Mouse (Mus musculus) cerebellum, postnatal 10 days (tissue): ENCODE results near the gene Mrps25.
A peak's percentile ranks its signal among the peaks of the same experiment; 100 is the strongest.

Source experiments
- DNase-seq, 2 experiments: peaks; one replicate each; pipeline ENCODE4 v3.0.0; 2021; ENCODE audit warnings: mixed read lengths in 2 of 2

Mrps25 gene

DNA sequence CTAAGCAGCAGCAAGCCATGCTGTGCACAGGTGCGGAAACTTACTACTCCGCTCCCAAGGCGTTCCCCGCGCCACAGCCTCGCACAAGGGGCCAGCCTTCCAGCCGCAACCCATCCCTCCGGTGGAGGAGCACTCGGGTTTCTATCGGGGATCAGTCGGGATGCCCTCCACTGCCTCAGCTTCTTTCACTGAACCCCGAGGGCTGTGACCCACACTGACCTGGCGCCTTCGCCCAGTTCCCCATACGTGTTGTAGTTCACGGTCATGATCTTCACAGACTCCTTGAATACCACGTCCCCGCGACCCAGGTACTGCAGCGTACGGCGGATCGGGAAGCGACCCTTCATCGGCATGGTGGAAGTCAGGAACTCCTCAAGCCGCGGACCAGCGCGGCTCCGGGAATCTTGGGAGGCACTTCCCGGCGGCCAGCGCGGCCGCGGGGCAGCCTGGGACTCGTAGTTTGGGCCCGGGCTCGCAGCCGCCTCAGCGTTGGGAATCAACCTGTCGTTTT, at the start of gene Mrps25:
TSS of gene Mrps25 (minus strand) at position 413 of the 511 bp plus-strand sequence.
- peak; percentile 83 to 87 for DNase-seq

DNA sequence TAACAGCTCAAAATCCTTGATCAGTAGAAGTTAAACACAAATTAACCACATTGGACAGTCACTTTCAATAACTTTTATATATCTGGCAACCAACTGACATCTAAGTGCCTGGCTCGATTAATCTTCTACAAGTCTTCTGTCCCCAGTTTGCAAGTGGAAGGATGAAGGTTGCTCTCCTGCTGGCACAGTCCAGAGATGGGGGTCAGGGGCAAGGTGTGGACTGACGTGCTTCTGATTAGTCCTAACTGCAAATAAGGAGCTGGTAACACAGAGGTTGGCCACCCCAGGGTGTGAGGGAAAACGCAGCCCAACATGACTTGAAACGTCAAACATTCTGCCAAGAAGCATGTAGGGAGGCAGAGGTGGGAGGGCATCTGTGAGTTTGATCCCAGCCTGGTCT, 47.9 kb upstream of the Mrps25 start:
- DNase-seq = no peak

DNA sequence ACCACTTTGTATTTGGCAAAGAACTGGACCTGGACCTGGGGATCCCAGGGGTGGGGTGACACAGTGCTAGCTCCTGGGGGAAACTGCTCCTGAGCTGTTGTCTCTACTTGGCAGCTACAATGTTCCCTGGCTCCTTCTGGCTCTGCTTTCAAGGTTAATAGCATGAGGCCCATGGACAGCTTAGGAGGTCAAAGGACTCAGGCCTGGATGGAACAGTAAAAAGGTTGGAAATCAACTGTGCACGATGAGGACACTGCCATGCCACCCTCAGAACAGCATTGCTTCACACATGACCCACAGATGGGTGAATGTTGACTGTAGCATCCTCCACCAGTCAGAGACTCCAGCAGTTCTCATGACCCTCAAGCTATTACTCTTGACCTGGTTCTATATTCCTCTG, 47.5 kb upstream of the Mrps25 start:
- no peak for DNase-seq

DNA sequence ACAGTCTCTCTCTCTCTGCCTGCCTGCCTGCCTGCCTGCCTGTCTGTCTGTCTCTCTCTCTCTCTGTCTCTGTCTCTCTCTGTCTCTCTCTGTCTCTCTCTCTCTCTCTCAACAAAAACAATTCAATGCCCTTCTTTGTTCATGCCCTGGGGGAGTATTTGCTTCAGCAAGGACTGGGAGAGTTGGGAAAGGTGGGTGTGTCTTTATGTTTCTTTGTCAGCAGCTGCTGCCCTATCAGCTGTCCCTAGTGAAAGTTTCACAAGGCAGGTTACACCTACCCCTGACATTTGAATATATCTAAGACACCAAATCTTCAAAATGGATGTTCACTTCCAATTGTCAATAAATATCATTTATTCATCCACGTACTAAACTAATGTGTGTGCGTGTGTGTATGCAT, 45.8 kb upstream of the Mrps25 start:
- no peak for DNase-seq

DNA sequence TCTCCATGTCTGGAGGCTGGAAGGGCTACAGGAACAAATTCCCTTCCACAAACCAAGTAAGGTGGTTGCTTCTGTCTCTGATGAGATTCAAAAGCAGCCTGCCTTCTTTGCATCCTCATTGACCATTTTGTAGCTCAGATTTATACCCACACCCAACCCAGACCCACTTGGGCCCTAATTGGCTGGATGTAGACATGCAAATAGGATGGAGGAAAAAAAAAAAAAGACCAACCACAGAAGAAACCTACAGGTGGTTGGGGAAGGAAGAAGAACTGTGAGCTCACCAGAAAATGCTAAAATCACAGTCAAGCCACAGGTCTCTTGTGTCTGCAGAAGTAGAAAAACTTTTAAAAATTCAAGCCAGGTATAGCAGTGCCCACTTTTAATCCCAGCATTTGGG, 45.3 kb upstream of the Mrps25 start:
- DNase-seq = no peak

DNA sequence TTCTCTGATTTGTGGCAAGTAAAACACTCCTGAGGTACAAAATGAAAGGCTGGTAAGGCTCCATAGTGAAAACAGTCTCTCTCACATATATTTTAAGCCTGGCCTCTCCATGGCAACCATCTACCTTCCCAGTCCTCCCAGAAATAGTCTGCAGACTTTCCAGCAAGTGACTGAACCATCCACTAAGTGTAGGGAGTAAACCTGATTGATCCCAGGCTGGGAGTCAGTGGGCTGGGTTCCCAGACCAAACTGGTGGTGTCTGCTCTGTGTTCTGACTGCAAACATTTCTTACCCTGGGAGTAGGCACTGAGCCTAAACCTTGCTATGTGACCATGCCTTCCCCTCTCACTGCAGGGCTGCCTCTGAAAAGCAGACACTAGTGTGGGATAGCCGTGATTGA, 41.1 kb upstream of the Mrps25 start:
- DNase-seq = peak; percentile 48 to 73

DNA sequence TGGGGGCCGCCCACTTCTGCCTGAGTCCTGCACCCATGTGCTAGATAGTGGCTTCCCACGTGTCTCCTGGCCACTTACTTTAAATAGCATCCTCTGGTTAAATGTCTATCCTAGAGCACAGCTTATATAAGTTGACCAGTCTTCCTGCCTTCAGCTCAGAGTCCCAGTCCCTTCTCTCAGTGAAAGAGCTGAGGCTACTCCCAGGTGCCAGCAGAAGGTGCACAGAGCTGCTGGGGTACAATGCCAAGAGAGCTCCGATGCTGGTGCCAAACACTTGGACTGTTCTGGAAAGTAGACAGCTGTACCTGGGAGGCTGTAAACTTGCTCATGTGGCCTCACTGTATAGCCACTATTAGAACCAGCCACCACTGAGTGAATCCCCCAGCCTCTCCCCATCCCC, 38.2 kb upstream of the Mrps25 start:
- no peak for DNase-seq

DNA sequence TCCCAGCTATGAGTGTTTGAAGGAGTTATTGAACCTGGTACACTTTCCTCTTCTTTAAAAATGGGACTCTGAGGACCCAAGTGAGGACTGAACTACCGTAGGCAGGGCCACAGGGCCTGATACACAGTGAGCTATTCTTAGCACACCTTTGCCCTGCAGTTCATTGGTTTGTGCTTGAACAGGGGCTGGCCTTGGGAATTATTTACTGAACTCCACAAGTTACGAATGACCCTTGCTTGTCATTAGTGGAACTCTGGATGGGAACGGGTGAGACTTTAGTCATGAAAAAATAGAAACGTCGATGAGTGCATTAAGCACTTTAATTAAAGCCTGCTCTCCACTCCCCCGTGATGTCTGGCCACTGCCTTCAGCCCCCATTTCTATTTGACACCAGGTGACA, 37.8 kb upstream of the Mrps25 start:
- DNase-seq = no peak

DNA sequence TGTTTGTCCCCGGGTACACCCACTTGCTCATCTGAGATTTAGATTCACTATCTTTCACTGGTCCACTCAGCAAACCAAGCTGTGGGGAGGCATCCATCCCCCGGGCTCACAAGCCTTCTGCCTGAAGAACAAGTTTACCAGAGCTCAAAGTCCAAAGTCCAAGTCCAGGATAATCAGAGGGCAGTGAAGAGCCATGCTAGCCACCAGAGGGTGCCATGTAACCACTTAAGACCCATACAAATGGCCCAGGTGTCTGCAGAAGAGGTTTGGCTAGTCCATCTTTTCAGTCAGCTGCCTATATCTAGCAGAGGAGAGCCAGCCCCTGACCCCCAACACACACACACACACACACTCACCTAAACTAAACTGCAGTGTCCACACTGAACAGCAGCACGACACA, 35.6 kb upstream of the Mrps25 start:
- peak; percentile 79 for DNase-seq

DNA sequence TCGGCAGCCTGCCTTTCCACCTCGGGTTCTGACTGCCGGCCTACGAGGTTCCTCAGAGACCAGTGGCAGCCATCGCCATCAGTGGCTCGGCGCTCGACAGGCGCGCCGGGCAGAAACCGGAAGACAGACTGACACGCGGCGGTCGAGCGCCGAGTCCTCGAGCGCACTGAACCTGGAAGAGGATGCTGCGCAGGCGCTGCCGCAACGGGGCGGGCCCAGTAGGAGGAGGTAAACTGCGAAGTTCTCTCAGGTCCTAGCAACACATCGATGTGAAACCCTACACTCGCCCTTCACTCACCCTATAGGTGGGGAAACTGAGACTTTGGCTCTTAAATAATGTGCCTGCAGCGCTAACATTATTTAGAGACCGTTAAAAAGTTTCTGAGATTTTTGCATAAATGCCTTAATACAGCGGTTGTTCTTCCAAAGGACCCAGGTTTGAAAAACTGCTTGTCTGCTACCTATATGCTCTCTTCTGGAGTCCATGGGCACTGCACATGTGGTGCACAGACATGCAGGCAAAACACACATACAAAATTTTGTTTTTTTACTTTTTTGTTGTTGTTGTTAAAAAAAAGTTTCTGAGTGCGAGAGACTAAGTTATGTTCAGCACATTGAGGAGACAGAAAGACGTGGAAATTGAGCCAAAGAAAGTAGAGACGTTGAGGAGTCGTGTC, 31.1 kb upstream of the Mrps25 start, which contains the start of gene Rbsn:
TSS of gene Rbsn (minus strand) at position 153 of the 677 bp plus-strand sequence.
- DNase-seq = peak; percentile 90 to 94

DNA sequence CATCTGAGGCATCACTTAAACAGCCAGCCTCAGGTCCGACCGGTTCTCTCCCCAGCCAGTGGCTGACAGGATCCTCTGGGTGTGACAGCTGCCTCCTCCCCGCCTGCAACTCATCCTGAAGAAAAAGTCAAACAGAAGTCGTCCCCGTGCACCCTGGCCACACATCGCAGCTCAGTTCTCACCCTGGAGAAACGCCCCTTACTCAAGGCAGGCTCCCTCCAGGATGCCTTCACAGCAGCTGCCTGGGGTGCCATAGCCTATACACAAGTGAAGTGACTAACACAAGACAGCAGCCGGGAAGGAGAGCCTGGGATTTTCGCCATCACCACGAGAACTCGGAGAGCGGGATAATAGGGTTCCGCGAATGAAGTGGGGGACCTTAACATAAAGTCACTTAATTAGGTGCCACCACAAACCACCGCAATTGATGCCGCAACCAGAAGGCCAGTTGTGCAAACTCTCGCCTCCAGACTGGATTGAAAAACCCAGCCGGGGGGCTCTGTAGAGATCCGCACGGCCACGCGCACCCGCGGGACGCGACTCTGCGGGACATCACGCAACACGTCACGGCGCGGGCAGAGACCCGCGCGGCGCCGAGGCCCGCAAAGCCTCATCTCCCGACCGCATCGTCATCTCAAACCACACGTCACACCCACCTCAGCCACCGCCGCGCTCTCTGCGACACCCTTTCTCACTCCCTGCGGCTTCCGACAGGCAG, 30.4 kb upstream of the Mrps25 start:
- DNase-seq = peak in 1 of 2 experiments; percentile 13

DNA sequence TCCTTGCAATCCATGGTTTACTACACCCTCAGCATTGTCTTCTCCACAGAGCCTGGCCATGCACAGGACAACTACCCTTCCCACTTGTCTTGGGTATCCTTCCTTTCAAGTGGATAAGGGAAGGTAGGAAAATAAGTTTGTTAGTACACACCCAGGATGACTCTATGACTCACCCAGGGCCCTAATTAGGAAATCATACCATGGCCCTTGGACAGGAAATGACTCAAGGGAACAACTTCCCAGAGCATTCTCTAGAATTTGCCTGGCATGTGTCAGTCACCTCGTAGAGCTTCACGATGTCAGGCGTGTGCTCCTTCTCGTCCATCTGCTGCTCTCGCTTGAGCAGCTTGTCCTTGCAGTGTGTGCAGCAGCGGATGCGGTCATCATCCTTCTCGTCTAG, 15.6 kb upstream of the Mrps25 start:
- DNase-seq = no peak

DNA sequence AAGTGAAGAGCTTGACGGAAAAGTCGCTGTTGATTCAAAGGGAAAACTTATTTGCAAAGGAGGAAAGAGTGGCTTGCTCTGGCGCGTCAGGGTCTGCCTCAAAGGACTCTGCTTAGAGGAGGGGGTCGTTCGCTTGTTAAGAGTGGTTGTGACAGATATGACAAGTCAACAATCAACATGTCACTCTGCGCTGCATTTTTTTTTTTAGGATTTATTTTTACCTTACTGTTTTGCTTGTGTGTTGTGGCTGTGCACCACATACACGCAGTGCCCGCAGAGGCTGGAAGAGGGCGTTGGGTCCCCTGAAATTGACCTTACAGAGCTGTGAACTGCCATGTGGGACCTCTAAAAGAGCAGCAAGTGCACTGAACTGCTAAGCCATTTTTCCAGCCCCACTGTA, 345 bp upstream of the Mrps25 start:
- no peak for DNase-seq

DNA sequence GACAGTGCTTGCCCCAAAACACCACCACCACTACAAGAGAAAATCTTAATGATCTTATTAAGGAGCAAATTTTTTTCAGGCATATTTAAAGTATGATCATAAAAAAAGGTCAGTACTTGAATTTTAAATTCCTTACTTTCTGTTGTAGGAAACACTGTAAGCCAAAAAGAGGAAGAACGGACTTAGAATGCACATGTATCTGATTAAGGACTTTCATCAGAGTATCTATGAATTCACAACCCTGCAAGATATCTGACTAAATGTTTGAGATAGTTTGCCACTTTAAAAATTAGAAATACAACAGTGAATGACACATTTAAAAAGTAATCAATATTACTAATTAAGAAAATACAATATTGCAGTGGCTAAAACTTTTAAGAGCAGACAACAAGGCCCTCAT, 7.4 kb downstream of the Mrps25 start:
- no peak for DNase-seq

DNA sequence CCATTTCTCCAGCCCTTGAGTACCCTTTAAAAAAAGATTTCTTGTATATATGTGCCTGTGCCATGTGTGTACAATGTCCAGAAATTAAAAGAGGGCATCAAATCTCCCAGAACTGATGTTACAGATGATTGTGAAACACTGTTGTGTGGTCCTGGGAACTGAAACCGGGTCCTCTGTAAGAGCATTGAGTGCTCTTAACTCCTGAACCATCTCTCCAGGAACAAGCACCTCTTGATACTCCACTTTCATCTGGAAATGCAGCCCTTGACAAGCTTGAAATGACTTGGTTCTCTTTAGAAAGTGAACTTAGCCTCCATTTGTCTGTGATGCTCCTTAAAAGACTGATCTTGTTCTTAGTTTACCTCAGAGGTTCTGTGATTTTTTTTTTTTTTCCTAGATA, 21.1 kb downstream of the Mrps25 start:
- no peak for DNase-seq

DNA sequence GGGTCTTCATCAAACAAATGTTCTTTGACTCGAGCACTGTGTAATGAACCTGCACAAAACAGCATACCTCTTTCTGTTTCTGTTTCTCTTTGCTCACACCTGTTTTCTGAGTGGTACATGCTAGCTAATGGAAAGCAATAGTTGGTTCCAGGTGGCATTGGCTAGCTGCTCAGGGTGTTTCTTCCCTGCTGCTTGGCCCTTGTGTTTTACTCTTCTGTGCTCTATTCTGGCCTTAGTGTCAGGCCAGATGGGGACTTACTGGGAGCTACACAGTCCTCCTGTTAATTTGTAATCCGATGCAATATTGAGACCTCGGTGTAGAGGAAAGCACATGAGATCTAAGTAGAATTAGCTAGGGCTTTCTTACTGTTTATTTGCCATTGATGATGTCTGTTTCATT, 25.0 kb downstream of the Mrps25 start:
- peak; percentile 17 to 32 for DNase-seq

DNA sequence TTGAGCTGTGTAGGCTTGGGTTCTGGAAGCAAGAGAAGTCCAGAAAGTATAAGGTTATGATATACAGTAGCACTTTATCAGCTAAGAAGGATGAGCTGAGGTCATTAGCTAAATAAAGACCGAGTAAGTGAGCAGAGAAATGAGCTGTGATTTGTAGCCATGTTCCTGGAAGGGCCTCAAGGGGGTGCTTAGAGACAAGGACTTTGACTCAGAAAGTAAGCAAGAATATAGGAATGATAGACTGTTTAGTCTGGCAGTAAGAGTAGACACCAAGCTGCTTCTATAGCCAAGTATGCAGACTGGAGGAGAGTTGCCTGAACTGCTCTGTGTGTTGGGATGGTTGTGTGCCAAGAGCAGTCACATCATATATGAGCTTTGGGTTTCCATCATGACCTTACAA, 30.1 kb downstream of the Mrps25 start:
- DNase-seq = no peak

DNA sequence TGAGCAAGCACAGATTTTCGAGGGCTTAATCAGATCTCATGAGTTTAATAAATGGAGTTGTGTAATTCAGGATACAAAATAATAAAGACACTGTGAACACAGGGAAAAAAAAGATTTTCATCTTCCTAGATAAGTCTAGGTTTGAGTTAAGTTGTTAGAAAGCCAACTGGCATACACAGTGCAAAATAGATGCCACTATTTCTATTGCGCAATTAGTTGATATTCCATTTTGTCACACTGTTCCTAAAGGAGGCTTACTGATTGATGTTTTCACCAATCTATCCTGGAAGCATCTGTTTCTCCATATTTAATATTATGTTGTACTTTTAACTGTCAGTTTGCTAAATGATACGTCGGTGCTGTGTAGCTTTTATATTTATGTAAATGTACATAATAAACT, 38.0 kb downstream of the Mrps25 start:
- no peak for DNase-seq

DNA sequence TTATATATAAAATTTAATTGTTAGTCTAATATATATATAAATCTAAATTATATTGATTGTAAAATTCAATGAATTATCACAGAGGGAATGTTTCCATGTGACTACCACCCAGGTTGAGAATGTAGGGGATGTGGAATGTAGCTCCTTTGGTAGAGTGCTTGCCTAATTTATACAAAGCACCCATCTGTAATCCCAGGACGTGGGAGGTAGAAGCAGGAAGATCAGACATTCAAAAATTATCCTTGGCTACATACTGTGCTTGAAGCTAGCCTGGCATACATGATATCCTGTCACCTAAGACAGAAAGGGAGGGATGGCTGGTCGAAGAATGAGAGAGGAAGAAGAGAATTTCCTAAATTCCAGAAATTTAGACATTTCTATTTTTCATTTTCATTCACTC, 47.5 kb downstream of the Mrps25 start:
- no peak for DNase-seq

DNA sequence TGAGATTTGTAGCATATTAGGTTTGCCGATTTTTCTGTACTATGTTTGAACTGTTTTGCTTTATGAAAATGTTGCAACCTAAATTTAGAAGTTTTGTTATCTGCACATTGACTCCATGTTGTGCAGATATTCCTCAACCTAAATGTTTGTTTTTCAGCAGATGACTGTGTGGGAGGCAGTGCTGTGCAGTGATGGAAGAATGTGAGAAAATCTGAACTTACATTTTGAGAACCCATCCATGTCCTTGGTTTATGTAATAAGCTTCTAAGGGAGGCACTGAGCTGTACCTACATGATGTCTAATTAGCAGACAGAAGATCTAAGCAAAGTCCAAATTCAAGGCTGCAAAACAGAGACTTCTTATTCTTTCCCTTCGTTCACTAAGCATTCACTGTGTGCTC, 50.2 kb downstream of the Mrps25 start:
- no peak for DNase-seq

DNA sequence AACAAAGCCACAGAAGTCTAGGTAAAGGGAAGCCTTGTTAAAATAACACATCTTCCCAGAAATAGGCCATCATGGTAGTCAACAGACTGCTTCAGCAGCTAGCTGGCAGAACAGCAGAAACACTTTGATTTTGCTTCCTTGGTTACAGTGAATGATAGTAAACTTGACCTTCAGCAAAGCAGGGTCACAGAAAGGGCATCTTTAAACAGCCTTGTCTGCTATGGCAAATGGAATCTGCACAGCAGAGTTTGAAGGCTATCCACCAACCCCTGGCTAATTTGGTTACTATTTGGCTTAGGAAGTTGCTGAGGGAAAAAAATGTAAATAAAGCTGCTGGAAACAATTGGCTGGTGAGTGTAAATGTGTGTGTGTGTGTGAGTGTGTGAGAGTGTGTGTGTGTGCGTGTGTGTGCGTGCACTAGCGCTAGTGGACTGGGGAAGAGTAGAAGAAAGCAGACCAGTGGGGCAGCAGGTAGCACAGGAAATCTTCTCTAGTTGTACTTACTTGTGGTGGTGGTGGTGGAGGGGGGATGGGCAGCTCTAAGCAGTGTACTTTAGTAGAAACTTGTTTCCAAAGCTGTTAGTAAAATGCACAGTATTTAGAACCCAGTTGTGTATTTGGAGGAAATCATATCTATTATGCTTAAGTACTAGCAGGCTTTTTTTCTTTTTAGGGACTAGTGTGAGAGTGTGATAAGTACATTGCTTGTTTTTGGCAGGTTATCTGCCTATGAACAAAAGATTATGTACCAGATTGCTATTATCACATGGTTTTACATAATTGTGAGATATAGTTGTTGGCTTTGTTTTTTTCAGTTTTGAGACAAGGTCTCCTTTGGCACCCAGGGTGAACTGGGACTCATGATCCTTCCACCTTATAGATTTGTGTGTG, 51.6 kb downstream of the Mrps25 start:
- DNase-seq = no peak

DNA sequence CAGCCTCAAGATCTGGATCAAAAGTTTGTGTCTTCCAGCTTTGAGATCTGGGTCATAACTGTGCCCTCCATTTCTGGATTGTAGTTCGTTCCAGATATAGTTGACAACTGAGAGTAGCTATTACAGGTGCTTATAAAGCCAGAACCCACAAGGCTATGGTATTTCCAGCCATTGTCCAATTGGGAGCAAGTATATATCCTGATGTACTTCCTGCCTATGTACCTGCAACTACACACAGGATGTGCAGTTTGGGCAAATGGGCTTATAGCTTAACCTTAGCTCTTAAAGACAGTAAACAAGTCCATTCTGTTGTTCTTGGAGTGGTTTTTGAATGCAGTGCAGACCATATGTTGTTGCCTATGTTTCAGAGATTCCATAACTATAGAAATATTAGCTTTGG, 52.4 kb downstream of the Mrps25 start:
- no peak for DNase-seq

DNA sequence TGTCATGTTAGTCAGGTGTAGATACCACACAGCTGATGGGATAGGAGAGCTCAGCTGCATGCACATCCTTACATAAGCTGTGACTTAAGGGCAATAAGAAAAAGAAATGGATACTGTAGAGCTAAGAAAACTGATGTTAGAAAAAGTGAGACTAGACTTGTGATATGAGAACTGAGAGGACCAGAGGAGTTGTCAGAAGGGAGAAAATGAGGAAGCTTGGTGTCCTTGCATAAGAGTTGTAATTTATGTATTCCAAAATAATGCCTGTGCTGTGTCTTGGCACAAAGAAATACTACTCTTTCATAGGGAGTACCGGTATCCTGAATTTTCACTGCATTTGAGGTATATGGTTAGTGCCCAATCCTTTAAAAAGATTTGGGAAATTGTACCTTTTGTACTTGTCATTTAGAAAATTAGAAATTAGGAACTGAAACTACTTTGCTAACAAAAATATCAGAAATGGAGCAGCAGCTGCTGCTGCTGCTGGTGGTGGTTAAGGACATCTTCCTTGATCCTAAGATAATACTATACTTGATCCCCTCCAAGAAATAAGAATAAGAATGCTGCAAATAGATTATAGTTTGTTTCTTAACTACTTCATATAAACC, 56.9 kb downstream of the Mrps25 start:
- no peak for DNase-seq
